Comparison of ENCODE assay signal across 8 mouse cellular contexts in genomic region chr13:103334392-103334686, GRCm38 (mm10). TPM values are rescaled to one million over a fixed set of nuclear protein-coding genes. Genes with fewer than 3 reads are reported as not detected.
DNase-seq lines count a peak whose midpoint lies in the region; ATAC-seq and TF ChIP-seq lines count a peak whose summit lies in the region.

Mast4 (minus strand) TSS chr13:103334497.

- peak; percentile 97 for ATAC-seq in forebrain, embryonic 11.5 days (replicated peaks; ENCODE audit: low FRiP score)
- peak; percentile 87 for ATAC-seq in heart, embryonic 14.5 days (ENCODE audit: insufficient number of reproducible peaks, insufficient read depth, low FRiP score, low read depth)
- ATAC-seq in kidney, postnatal 0 days (replicated peaks; ENCODE audit: low FRiP score, low read depth), result peak; percentile 95
- ATAC-seq in liver, embryonic 11.5 days (replicated peaks; ENCODE audit: low FRiP score), result peak; percentile 87
- ATAC-seq in neural tube, embryonic 12.5 days (ENCODE audit: low FRiP score, low read depth), result peak; percentile 95

- no peaks in the 10 kb centered on the region for H3K36me3 ChIP-seq in forebrain, embryonic 11.5 days (ENCODE audit: control insufficient read depth, insufficient read depth, low read length)
- no peaks in the 10 kb centered on the region for H3K36me3 ChIP-seq in heart, embryonic 14.5 days (ENCODE audit: control insufficient read depth, insufficient read depth, low read length)
- H3K36me3 ChIP-seq in kidney, postnatal 0 days (ENCODE audit: insufficient read depth, low read length), result no peaks in the 10 kb centered on the region
- H3K36me3 ChIP-seq in liver, embryonic 11.5 days (ENCODE audit: control insufficient read depth, insufficient read depth, low read length), result no peaks in the 10 kb centered on the region
- H3K36me3 ChIP-seq in neural tube, embryonic 12.5 days, result no peaks in the 10 kb centered on the region

- H3K4me3 ChIP-seq in forebrain, embryonic 11.5 days (ENCODE audit: low read depth, low read length), result peak within 1 kb of the TSS; percentile 54
- H3K4me3 ChIP-seq in heart, embryonic 14.5 days (ENCODE audit: control insufficient read depth in 1 of 2, insufficient read depth in 1 of 2, low read depth in 1 of 2, low read length in 2 of 2), result peak within 1 kb of the TSS; percentile 65 to 74
- peak within 1 kb of the TSS; percentile 64 for H3K4me3 ChIP-seq in kidney, postnatal 0 days (replicated peaks; ENCODE audit: low read depth, low read length)
- H3K4me3 ChIP-seq in liver, embryonic 11.5 days (ENCODE audit: low read depth, low read length), result peak within 1 kb of the TSS; percentile 65
- H3K4me3 ChIP-seq in neural tube, embryonic 12.5 days, result peak within 1 kb of the TSS; percentile 67

- no peak within 1 kb of the TSS for H3K27ac ChIP-seq in forebrain, embryonic 11.5 days (ENCODE audit: low read depth, low read length)
- no peak within 1 kb of the TSS for H3K27ac ChIP-seq in heart, embryonic 14.5 days (replicated peaks in 1 of 2; ENCODE audit: control insufficient read depth in 1 of 2, insufficient read depth in 1 of 2, low read depth in 2 of 2, low read length in 2 of 2)
- H3K27ac ChIP-seq in kidney, postnatal 0 days, result no peak within 1 kb of the TSS
- no peak within 1 kb of the TSS for H3K27ac ChIP-seq in liver, embryonic 11.5 days (ENCODE audit: low read depth, low read length)
- H3K27ac ChIP-seq in neural tube, embryonic 12.5 days, result no peak within 1 kb of the TSS

- peak; percentile 13 for DNase-seq in CD4-positive helper T cell, adult 2 months (ENCODE audit: low read depth, low spot score)
- DNase-seq in brain, embryonic 18.5 days (ENCODE audit: low read depth, low spot score), result peak; percentile 56
- DNase-seq in forebrain, embryonic 11.5 days (ENCODE audit: low spot score), result peak; percentile 92
- peak; percentile 77 for DNase-seq in kidney, postnatal 0 days (ENCODE audit: low spot score)
- DNase-seq in liver, embryonic 11.5 days (ENCODE audit: low spot score), result peak; percentile 86
- DNase-seq in testis, postnatal 14 days (ENCODE audit: low spot score), result peak; percentile 90

- no peak for TF ChIP-seq CTCF in kidney, postnatal 0 days (IDR thresholded peaks at IDR 0.05; ENCODE audit: low read depth)

- peaks cover 14% of the 10 kb centered on the region; the same call in 1 of the 2 replicates for H3K4me1 ChIP-seq in forebrain, embryonic 11.5 days (replicated peaks; ENCODE audit: control insufficient read depth, insufficient read depth, low read length)
- H3K4me1 ChIP-seq in heart, embryonic 14.5 days (ENCODE audit: control insufficient read depth in 2 of 2, insufficient read depth in 2 of 2, low read length in 2 of 2), result peaks cover 9 to 10% of the 10 kb centered on the region in 2 experiments; a peak in 3 of 4 replicates
- H3K4me1 ChIP-seq in kidney, postnatal 0 days (replicated peaks; ENCODE audit: insufficient read depth, low read length), result peaks cover 13% of the 10 kb centered on the region; the same call in 1 of the 2 replicates
- H3K4me1 ChIP-seq in liver, embryonic 11.5 days (replicated peaks; ENCODE audit: control insufficient read depth, insufficient read depth, low read length), result no peaks in the 10 kb centered on the region
- peaks cover 27% of the 10 kb centered on the region; the same call in 1 of the 2 replicates for H3K4me1 ChIP-seq in neural tube, embryonic 12.5 days

- peaks cover 26% of the 10 kb centered on the region for H3K27me3 ChIP-seq in forebrain, embryonic 11.5 days (ENCODE audit: control insufficient read depth, insufficient read depth, low read length)
- peaks cover 28% of the 10 kb centered on the region for H3K27me3 ChIP-seq in heart, embryonic 14.5 days (ENCODE audit: control insufficient read depth, insufficient read depth, low read length)
- peaks cover 6% of the 10 kb centered on the region; the same call in 1 of the 2 replicates for H3K27me3 ChIP-seq in kidney, postnatal 0 days (ENCODE audit: insufficient read depth, low read length)
- H3K27me3 ChIP-seq in liver, embryonic 11.5 days (replicated peaks; ENCODE audit: control insufficient read depth, insufficient read depth, low read length), result peaks cover 54% of the 10 kb centered on the region
- H3K27me3 ChIP-seq in neural tube, embryonic 12.5 days (replicated peaks), result peaks cover 33% of the 10 kb centered on the region

- WGBS in forebrain, embryonic 11.5 days, result 1% methylated on average over 43 of the region's 44 CpGs
- WGBS in heart, embryonic 14.5 days, result under 1% methylated on average over 39 of the region's 44 CpGs
- WGBS in kidney, postnatal 0 days, result 0% methylated on average over 44 of the region's 44 CpGs
- 0% methylated on average over 42 of the region's 44 CpGs for WGBS in liver, embryonic 11.5 days
- whole genome bisulfite sequencing in neural tube, embryonic 12.5 days, result under 1% methylated on average over 44 of the region's 44 CpGs

- H3K9ac ChIP-seq in forebrain, embryonic 11.5 days (ENCODE audit: low read length), result peak within 1 kb of the TSS; percentile 56
- peak within 1 kb of the TSS; percentile 74 for H3K9ac ChIP-seq in heart, embryonic 14.5 days (ENCODE audit: low read length)
- H3K9ac ChIP-seq in kidney, postnatal 0 days (ENCODE audit: low read depth, low read length), result peak within 1 kb of the TSS; percentile 58
- peak within 1 kb of the TSS; percentile 34 for H3K9ac ChIP-seq in liver, embryonic 11.5 days (ENCODE audit: low read depth, low read length)
- peak within 1 kb of the TSS; percentile 61 for H3K9ac ChIP-seq in neural tube, embryonic 12.5 days

- peak within 1 kb of the TSS; percentile 92 for H3K4me2 ChIP-seq in forebrain, embryonic 11.5 days (ENCODE audit: low read depth, low read length, severe bottlenecking)
- H3K4me2 ChIP-seq in heart, embryonic 14.5 days (ENCODE audit: low read length), result peak within 1 kb of the TSS; percentile 93
- peak within 1 kb of the TSS; percentile 98 for H3K4me2 ChIP-seq in kidney, postnatal 0 days (ENCODE audit: low read length)
- peak within 1 kb of the TSS; percentile 88 for H3K4me2 ChIP-seq in liver, embryonic 11.5 days
- peak within 1 kb of the TSS; percentile 96 for H3K4me2 ChIP-seq in neural tube, embryonic 12.5 days (replicated peaks)

- no peaks in the 10 kb centered on the region for H3K9me3 ChIP-seq in forebrain, embryonic 11.5 days (ENCODE audit: control insufficient read depth, low read length)
- H3K9me3 ChIP-seq in heart, embryonic 14.5 days (ENCODE audit: control insufficient read depth, low read length), result no peaks in the 10 kb centered on the region
- no peaks in the 10 kb centered on the region for H3K9me3 ChIP-seq in kidney, postnatal 0 days (replicated peaks; ENCODE audit: low read length)
- H3K9me3 ChIP-seq in liver, embryonic 11.5 days (ENCODE audit: control insufficient read depth, low read length), result no peaks in the 10 kb centered on the region
- H3K9me3 ChIP-seq in neural tube, embryonic 12.5 days, result no peaks in the 10 kb centered on the region

RNA-seq across cellular contexts. Expression of gene Mast4, which starts in this region (rescaled TPM):
- polyA plus RNA-seq in forebrain, embryonic 11.5 days (2014; fragmentation: Nextera tagmentation; extraction: Ambion mirVana), result 20.3 and 23.5 TPM in 2 replicates
- 50.2 and 54.1 TPM in 2 replicates for polyA plus RNA-seq in heart, embryonic 14.5 days (2014; fragmentation: Nextera tagmentation; extraction: Ambion mirVana)
- polyA plus RNA-seq in kidney, postnatal 0 days (2015; fragmentation: Nextera tagmentation; extraction: Ambion mirVana), result 10.6 and 12.7 TPM in 2 replicates
- 10.1 and 11.6 TPM in 2 replicates for polyA plus RNA-seq in liver, embryonic 11.5 days (2014; fragmentation: Nextera tagmentation; extraction: Ambion mirVana)
- 18.8 and 24.6 TPM in 2 replicates for polyA plus RNA-seq in neural tube, embryonic 12.5 days (2016; fragmentation: Nextera tagmentation; extraction: Ambion mirVana)

Comparison
In these comparisons a context has a peak if more than half of its experiments do, and no peak if none do; other contexts are left out.
1. DNase-seq: peak in every context shown above with its lines; median percentile 92 in forebrain, embryonic 11.5 days; 90 in testis, postnatal 14 days; 86 in liver, embryonic 11.5 days; 77 in kidney, postnatal 0 days; 56 in brain, embryonic 18.5 days; 13 in CD4-positive helper T cell, adult 2 months.